Mouse (Mus musculus) ES-E14 (cell line): ENCODE results near the gene Pnpla7. TPM values are rescaled to one million over a fixed set of nuclear protein-coding genes. Genes with fewer than 3 reads are reported as not detected.
A peak's percentile ranks its signal among the peaks of the same experiment; 100 is the strongest.

Experiments
- DNase-seq: peaks from one replicate; pipeline ENCODE4 v3.0.0-alpha.2; 2013; ENCODE audit warnings: low read depth, low spot score
- H3K27ac ChIP-seq: 2 replicates; pipeline ENCODE4 v1.5.1; 2012; ENCODE audit warnings: low read depth, mild to moderate bottlenecking, low read length, moderate library complexity, mixed read lengths; ENCODE audit not compliant: poor library complexity, insufficient read depth, severe bottlenecking
- H3K36me3 ChIP-seq: 2 replicates; pipeline ENCODE4 v1.6.1; 2012; ENCODE audit warnings: mild to moderate bottlenecking, low read length, moderate library complexity, mixed read lengths; ENCODE audit not compliant: control insufficient read depth, poor library complexity, insufficient read depth, severe bottlenecking
- H3K4me1 ChIP-seq, 2 experiments: fragments of 150-350 bp in 1 of 2; sonication (generic) in 1 of 2; 2 replicates each; pipeline ENCODE4 v1.6.1; 2012; ENCODE audit warnings: low read length in 2 of 2, mild to moderate bottlenecking in 1 of 2, mixed read lengths in 1 of 2; ENCODE audit not compliant: control insufficient read depth in 2 of 2, insufficient read depth in 2 of 2, poor library complexity in 1 of 2
- H3K4me3 ChIP-seq, 2 experiments: fragments of 150-350 bp in 1 of 2; sonication (generic) in 1 of 2; 2 replicates each; pipeline ENCODE4 v1.5.1; 2012; ENCODE audit warnings: low read length in 2 of 2, low read depth in 1 of 2, mild to moderate bottlenecking in 1 of 2, mixed read lengths in 1 of 2; ENCODE audit not compliant: insufficient read depth in 1 of 2, poor library complexity in 1 of 2, severe bottlenecking in 1 of 2
- H3K9ac ChIP-seq: 2 replicates; pipeline ENCODE4 v1.6.1; 2012; ENCODE audit warnings: low read depth, mild to moderate bottlenecking, low read length, mixed read lengths; ENCODE audit not compliant: poor library complexity, insufficient read depth, severe bottlenecking
- H3K9me3 ChIP-seq: fragments of 150-350 bp; sonication (generic); 2 replicates; pipeline ENCODE4 v1.6.1; 2012; ENCODE audit warnings: low read depth, mild to moderate bottlenecking, low read length; ENCODE audit not compliant: control insufficient read depth, insufficient read depth
- CHD2 ChIP-seq: IDR thresholded peaks from 2 replicates; pipeline ENCODE4 v1.6.1; 2014; ENCODE audit warnings: mild to moderate bottlenecking, low read depth, low read length, inconsistent platforms
- HCFC1 ChIP-seq: IDR thresholded peaks from 2 replicates; pipeline ENCODE4 v1.6.1; 2012; ENCODE audit warnings: low read length, inconsistent platforms, borderline replicate concordance; ENCODE audit not compliant: insufficient read depth
- MAFK ChIP-seq: IDR thresholded peaks from 2 replicates; pipeline ENCODE4 v1.6.1; 2014; ENCODE audit warnings: mild to moderate bottlenecking, low read depth, low read length, inconsistent platforms; ENCODE audit not compliant: insufficient read depth
- ZC3H11A ChIP-seq: IDR thresholded peaks from 2 replicates; pipeline ENCODE4 v1.6.1; 2012; ENCODE audit warnings: low read depth, mild to moderate bottlenecking, inconsistent platforms, low read length, borderline replicate concordance
- ZNF384 ChIP-seq: IDR thresholded peaks from 2 replicates; pipeline ENCODE4 v1.6.1; 2012; ENCODE audit warnings: low read depth, low read length, inconsistent platforms
- in situ Hi-C, 2 experiments: fragments of 600-800 bp; cut with MboI; formaldehyde crosslinking; loops; one replicate each; pipeline ENCODE4 v1.15.1; 2025; ENCODE audit warnings: low sequenced_read_pairs in 2 of 2, inconsistent platforms in 1 of 2; ENCODE audit not compliant: unreplicated experiment in 2 of 2
- total RNA-seq: library from RNA; depleted of rRNA; stranded (reverse); fragments of 300-350 nt; gene quantifications from 2 replicates; pipeline ENCODE4 v1.2.3, GENCODE M21; 2012

Pnpla7 gene
- total RNA-seq, 1 experiment: 20.2 TPM

- Histone ChIP-seq H3K9ac (no peak overlapping the region), H3K27ac (no peak overlapping the region), H3K9me3 (no peaks in the 10 kb centered on the region), H3K36me3 (no peaks in the 10 kb centered on the region), H3K4me3 (peak overlapping the region in 1 of 2 experiments; percentile 37; a peak in 1 of 4 replicates), H3K4me1 (peaks cover 0 to 10% of the 10 kb centered on the region in 2 experiments; a peak in 1 of 4 replicates)
- TF ChIP-seq ZC3H11A (no peak), ZNF384 (no peak), MAFK (no peak), HCFC1 (no peak), CHD2 (no peak)
- DNase-seq: no peak
- in situ Hi-C loops: no loop called here
Observed at GRCm38 (mm10) chr2:25055409-25056155, 79.7 kb downstream of the Pnpla7 start.

GRCm38 (mm10) chr2:25058926-25059325 is 83.1 kb downstream of the Pnpla7 start:
- Histone ChIP-seq H3K36me3 (no peaks in the 10 kb centered on the region), H3K4me3 (no peak overlapping the region)
- TF ChIP-seq CHD2 (no peak), ZC3H11A (no peak), ZNF384 (no peak), MAFK (no peak), HCFC1 (no peak)

DNA sequence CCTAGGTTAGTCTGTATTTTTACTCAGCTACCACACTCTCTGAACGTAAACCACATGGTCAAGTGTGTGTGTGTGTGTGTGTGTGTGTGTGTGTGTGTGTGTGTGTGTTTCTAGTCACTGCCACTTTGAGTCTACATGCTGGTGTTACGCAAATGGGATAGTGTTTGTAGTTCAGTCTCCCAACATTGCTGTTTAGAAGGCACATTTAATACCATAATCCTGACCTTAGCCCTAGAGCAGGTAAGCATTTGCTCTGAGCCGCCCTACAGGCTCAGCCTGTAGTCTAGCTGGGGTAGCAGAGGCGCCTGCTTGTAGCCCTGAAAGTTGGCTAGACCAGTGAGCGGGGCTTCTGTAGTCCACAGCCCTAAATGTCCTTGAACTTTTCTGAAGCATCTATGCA is 87.7 kb downstream of the Pnpla7 start:
- in situ Hi-C loops: no loop called here
- H3K4me1 ChIP-seq: 0 out of 4 replicates have a peak, but pooled peaks cover 0 to 3% of the 10 kb centered on the region in 2 experiments
- H3K9ac ChIP-seq: no peak overlapping the region
- no peak for DNase-seq
- H3K9me3 ChIP-seq: no peaks in the 10 kb centered on the region
- H3K27ac ChIP-seq: no peak overlapping the region
- TF ChIP-seq ZNF384: no peak
- no peak for TF ChIP-seq MAFK
- TF ChIP-seq ZC3H11A: no peak
- no peak for TF ChIP-seq CHD2
- no peak for TF ChIP-seq HCFC1
- no peaks in the 10 kb centered on the region for H3K36me3 ChIP-seq
- no peak overlapping the region for H3K4me3 ChIP-seq

More at GRCm38 (mm10) chr2:25058926-25059325, 83.1 kb downstream of the Pnpla7 start:
- DNase-seq: no peak
- no peak overlapping the region for H3K9ac ChIP-seq
- H3K4me1 ChIP-seq: peaks cover 0 to 10% of the 10 kb centered on the region in 2 experiments; a peak in 1 of 4 replicates
- H3K27ac ChIP-seq: no peak overlapping the region
- in situ Hi-C loops: no loop called here
- H3K9me3 ChIP-seq: no peaks in the 10 kb centered on the region

DNA sequence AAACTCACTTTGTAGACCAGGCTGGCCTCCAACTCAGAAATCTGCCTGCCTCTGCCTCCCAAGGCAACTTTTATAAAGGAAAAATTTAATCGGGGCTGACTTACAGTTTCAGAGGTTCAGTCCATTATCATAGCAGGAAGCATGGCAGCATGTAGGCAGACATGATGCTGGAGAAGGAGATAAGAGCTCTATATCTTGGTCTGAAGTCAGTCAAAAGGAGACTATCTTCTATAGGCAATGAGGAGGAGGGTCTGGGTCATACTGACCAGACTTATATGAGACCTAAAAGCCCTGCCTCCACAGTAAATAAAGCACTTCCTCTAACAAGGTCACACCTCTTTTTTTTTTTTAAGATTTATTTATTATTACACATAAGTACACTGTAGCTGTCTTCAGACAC is 88.5 kb downstream of the Pnpla7 start:
- no peak for TF ChIP-seq ZC3H11A
- TF ChIP-seq MAFK: no peak
- no peak for TF ChIP-seq CHD2
- no peak for TF ChIP-seq HCFC1
- no peak for TF ChIP-seq ZNF384
- no peaks in the 10 kb centered on the region for H3K4me1 ChIP-seq
- no peak for DNase-seq
- no peak overlapping the region for H3K4me3 ChIP-seq
- H3K9ac ChIP-seq: no peak overlapping the region
- no peaks in the 10 kb centered on the region for H3K36me3 ChIP-seq
- H3K9me3 ChIP-seq: no peaks in the 10 kb centered on the region
- no peak overlapping the region for H3K27ac ChIP-seq
- in situ Hi-C loops: no loop called here

DNA sequence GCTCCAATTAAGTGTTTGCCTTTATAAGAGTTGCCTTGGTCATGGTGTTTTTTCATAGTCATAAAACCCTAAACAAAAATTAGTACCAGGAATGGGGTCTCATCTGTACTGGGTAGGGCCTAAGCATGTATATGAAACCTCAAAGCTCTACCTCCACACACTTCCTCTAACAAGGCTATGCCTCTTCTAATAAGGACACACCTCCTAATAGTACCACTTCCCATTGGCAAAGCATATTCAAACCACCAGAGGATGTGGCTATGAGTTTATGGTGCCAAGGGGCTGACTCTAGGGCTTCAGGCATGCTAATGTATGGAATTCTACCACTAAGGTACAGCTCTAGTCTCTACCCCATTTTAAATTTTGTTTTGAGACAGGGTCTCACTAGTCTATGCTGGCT is 89.7 kb downstream of the Pnpla7 start:
- no peak overlapping the region for H3K4me3 ChIP-seq
- in situ Hi-C loops: no loop called here
- no peaks in the 10 kb centered on the region for H3K36me3 ChIP-seq
- no peak for DNase-seq
- H3K4me1 ChIP-seq: no peaks in the 10 kb centered on the region
- H3K9ac ChIP-seq: no peak overlapping the region
- TF ChIP-seq HCFC1: no peak
- no peak for TF ChIP-seq CHD2
- no peak for TF ChIP-seq ZC3H11A
- TF ChIP-seq ZNF384: no peak
- TF ChIP-seq MAFK: no peak
- no peaks in the 10 kb centered on the region for H3K9me3 ChIP-seq
- no peak overlapping the region for H3K27ac ChIP-seq
